Mouse (Mus musculus): ENCODE results near the gene Cyp4f37.

The Cyp4f37 gene

DNA sequence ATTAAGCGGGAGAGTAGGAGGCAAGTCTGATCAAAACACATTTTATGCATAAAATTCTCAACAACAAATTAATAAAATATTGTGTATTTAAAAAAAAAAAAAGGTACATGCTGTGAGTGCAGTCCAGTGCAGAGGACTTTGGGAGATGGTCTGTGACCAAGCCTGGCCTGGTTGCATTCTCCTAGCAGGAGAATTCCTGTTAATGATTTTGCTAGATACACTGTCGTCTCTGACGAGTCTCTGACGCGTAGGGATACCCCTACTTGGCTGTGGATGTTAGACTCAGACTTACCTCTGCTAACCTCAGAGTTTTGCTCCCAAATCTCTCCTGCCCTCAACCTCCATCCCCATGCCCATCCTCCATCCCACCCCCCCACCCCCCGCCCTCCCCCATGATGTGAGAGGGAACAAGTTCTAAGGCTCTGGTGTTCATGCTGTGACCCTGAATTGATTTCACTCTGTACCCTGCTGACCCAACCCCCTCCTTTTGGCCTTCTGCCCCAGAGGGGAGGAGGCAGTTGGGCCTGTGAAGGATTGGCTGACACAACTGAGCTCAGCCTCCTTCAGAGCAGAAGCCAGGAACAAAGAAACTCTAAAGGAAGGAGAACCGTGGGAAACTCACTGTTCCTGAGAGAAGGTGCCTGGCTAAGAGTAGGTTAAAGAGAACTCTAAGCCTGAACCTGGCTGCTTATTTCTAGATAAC, 64.1 kb downstream of the Cyp4f37 start, which contains the start of gene Cyp4f15:
Gene Cyp4f15, plus strand, starts transcription at position 580 of the 703 bp plus-strand sequence.
- DNase-seq = no peak

All from thymus, adult 18-20 months (tissue).